Mouse (Mus musculus) heart, postnatal 0 days (tissue): ENCODE data around the gene Gm4858.

ENCODE experiments used
- CTCF ChIP-seq: IDR thresholded peaks from 2 replicates; pipeline ENCODE4 v1.5.1; 2016; ENCODE audit warnings: antibody characterized with exemption, control low read depth, low read depth
- EP300 ChIP-seq: IDR thresholded peaks from 2 replicates; pipeline ENCODE4 v1.6.1; 2016; ENCODE audit warnings: antibody characterized with exemption, low read depth

DNA sequence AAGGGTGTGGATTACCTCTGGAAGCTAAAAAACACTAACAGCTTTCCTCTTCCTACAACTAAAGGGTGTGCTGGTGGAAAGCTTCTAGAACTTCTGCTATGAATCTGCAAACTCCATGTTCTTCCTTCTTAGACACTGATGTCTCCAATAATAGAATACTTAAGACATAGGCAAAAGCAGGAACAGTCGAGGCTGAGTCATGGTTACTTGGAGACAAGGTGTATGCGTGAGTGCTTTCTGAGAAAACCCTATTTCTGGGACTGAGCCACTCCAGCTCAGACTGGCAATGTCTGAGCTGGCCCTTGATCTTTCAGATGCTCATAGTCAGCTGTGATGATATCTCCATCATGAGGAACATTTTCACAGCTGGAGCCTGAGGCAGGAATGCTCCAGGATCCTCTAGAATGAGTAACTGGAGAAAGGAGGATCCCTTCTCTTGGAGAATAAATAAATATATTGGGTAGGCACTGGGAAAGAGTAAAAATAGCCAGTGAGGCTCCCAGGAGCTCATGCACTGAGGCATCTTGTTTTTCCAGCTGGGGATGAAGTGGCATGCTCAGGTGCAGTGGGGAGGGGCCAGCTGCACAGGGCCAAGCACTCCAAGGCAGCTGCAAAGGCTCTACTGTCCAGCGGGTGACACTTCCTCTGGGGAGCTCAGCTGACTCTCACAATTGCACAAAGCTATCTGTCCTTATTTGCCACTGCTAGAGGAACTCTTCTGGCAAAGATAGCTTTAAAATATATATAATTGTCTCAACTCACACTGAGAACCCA, 45.0 kb upstream of the Gm4858 start:
- TF ChIP-seq CTCF (no peak), EP300 (no peak)
